Mouse (Mus musculus): ENCODE data around the gene Parp8.

Gene Parp8

DNA sequence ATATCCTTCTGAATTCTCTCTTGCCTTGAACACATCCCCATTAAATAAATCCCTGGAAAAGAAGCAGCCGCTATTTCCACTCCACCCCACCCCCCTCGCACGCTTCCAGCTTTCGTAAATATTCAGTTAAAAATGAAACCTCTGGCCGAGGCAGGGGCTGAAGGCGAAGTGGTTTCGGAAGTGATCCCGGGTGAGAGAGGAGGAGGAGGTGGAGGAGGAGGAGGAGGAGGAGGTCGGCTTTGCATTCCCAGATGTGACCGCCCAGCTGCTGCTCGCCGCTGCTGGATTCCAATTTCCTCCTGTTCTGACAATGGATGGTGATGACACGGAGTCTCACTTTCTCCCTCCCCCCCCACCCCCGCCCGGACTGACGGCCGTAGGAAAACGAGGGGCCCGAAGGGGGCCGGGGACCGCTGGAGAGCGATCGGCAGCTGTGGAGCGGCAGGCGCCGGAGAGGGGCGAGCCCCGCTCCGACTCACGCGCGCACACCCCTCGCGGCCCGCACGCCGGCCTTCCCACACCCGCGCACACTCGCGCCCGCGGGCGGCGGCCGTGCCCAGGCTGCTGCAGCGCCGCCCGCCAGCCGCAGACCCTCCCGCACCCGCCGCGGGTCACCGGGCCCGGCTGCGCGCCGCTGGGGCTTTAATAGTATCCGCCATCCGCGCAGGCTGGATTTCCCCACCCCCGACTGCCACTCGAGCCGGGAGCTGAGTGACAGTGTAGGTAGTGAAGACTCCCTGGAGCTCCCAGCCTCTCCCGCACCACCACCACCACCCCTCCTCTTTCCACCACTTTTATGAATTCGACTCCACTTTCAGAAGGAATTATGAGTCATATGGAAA, at the start of gene Parp8:
TSS of gene Parp8 (minus strand) at position 312 of the 842 bp plus-strand sequence.
- in situ Hi-C loops (cut with MboI, MseI) = no loop called here

DNA sequence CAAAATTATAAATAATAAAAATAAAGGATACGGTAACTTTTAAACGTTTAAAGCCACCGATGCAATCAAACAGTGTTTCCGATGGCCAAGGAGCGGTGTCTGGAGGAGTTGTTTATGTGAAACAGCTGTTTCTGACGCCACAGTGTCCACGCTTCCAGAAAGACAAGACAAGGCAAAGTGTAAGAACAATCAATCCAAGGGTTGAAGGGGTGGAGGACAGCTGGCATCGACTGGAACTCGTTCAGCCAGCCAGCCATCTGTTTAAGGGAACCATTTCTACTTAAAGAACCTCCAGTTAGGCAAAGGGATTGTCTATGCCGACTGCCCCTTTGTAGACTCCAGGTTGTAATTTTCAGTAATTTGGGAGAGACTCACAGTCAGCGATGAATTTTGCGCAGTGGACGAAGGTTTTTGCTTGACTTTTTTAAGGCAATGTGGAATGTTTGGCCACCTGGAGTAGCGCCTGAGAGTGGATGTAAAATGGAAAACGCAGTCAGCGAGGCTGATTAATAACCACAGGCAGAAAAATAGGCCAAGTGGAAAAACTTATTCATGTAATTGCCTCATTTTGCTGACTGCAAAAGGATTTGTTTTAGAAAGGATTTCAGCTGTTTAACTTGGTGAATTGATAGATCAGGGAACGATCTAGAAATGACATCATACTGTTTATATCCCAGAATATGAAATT, 37.4 kb upstream of the Parp8 start:
- in situ Hi-C loops (cut with MboI, MseI) = no loop called here

DNA sequence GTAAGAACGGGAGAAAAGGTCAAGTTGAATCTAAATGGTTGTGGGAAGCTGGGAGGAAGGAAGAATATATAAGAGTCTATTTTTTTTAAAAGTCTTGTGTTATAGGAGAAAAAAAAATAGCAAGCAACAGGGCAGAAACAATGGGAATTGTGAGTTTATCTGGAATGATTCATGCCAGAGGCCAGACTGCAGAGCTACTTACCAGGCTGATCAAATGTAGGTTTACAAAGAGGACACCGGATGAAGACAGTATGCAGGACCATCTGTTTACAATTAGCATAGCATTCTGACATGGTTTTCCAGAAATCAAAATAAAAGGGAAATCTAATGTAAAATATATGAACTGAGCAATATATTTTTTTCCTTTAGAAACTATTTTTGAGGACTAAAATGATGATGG, 31.1 kb upstream of the Parp8 start:
- in situ Hi-C loops (cut with MboI, MseI) = no loop called here

DNA sequence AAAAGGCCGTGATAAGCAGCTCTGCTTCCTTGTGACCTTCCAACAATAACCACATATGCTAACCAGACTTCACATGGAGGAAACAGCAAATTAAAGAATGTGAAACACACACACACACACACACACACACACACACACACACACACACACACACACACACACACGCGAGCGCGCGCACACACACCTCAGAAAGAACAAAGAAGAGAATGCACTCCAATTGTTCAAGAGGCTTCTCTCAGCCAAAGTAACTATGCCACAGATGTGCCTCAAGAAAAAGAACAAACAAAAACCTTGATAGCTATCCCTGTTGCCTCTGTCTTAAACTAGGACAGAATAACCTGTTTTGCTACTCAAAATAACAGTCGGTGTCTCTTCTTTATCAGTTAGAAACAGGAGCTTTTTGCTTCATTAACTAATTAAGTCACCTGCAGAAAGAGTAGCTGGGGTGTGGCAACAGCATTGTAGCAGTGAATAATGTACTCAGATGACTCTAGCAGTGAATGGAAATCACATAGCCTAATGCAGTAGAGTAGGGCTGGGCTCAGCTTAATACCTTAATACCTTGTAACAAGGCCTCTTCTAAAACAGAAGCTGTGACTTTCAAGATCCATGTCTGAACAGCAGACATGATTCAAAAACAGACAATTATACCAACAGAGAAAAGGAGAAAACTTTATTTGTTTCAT, 29.6 kb upstream of the Parp8 start:
- in situ Hi-C loops (cut with MboI, MseI) = no loop called here

DNA sequence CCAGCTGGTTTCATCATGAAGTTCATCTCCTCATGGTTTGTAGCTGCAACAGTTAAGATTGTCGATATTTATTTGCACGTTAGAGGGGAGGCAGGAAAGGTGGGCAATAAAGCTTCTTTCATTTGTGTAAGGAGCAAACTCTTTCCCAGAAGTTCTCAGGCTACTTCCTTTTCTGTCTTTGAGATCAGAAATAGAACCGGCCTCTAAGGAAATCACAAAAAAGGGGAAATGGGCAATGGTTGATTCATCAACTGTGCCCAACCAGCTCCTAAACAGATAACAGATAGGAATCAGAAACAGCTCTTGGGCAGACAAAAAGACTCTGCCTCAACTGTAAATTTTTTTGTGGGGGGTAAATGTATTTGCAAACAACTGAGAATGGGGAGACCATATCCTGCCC, 27.4 kb upstream of the Parp8 start:
- in situ Hi-C loops (cut with MboI, MseI) = no loop called here

DNA sequence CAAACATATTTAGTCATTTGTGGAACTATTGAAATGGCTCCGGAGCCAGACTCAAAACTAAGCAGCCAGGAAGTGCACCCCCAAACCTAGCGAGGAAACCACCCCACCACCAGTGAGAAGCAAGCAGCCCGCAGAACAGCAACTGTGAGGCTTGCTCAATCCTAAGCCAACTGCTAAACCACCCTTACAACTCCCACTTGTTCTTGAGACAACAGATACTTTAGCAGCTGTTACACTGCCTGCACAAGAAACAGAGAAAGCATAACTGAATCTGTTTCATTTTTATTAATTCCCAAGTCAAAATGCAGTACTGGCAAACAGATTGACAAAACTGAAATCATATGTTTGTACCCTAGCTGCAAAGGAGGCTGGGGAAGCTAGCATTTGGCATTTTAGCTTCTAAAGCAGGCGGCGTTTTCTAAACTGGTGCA, 23.2 kb upstream of the Parp8 start:
- in situ Hi-C loops (cut with MboI, MseI) = no loop called here

DNA sequence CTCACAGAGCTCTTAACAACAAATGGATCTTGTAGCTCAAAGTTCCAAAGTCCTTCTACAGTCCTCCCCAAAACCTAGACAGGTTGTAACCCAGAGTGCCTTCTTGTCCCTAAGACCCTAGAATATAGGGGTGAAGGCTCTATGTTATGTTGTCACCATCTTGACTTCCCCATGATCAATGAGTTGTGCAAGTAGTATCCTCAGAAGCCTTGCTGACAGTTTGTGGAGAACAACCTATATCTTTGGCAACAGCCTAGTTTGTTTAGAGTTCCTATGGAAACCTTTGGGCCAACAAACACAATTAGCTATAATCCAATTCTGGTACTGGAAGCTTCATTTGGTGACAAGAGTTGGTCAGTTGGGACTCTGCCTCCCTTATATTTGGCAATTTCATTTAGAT, 18.2 kb upstream of the Parp8 start:
- in situ Hi-C loops (cut with MboI, MseI) = no loop called here

DNA sequence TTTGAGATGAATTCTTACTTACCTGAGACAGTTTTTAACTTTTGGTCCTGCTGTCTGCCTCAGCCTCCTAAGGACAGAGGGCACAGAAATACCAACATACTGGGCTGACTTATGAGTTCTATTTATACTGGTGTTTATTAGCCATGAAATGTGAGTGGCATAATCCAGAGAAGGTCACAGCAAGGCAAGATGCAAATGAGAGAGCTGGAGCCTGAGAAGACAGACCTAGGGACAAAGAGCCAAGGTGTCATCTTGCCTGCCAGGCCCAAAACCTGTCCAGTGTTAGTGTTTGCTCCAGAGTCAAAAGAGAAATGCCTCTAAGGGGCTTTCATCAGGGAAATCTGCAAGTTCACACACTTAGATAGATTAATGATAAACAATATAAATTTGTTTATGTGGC, 15.7 kb upstream of the Parp8 start:
- in situ Hi-C loops (cut with MboI, MseI) = no loop called here

DNA sequence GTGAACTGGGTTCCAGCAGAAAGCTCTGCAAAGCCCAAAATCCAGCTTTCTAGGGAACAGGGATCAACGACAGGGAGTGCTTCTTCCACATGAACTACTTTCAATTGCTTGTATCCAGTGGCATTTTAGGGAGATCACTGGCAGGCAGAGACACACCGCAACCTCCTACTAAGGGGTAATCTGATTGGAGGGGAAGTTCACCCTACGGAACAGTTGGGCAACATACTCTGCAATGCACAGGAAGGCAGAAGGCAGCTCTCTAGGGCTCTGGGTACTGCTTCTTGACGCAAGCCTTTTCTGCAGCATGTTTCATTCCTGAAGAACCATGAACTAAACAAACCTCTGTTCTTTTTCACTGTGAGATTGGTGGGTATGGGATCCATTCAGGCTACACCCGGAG, 10.9 kb upstream of the Parp8 start:
- in situ Hi-C loops (cut with MboI, MseI) = no loop called here

DNA sequence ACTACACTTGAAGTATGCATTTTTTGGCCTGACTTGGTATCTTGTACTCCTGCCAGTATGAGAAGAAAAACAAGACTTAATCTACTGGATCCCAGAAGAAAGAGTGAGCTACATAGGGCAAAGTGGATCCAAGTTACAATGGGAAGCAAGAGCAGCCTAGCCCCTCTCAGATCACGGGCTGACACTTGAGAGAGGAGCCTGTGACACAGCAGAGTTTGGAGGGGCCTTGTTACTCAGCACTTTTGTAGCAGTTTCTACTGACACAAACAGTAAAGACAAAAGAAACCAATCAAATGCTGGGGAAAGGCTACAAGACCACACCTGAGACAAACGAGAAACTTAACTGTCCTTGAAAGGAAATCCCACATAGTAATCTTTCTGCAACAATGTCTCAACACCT, 9.8 kb upstream of the Parp8 start:
- in situ Hi-C loops (cut with MboI, MseI) = no loop called here

DNA sequence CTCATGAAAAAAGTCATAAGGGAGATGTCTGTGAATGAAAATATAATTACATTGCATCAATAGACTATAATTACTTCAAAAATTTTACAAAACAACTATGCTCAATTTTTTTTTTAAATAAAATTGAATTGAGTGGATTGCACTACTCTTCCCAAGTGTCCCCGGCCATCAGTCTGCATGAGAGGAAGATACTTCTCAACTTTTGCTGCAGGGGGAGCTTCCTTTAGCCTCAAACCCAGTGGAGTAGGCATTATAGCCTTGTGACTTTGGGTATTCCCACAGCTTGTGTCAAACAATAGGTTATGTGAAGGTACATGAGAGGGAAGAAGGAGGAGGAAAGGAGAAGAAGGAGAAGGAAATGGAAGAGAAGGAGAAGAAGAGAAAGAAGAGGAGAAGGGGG, 9.3 kb upstream of the Parp8 start:
- in situ Hi-C loops (cut with MboI, MseI) = no loop called here

DNA sequence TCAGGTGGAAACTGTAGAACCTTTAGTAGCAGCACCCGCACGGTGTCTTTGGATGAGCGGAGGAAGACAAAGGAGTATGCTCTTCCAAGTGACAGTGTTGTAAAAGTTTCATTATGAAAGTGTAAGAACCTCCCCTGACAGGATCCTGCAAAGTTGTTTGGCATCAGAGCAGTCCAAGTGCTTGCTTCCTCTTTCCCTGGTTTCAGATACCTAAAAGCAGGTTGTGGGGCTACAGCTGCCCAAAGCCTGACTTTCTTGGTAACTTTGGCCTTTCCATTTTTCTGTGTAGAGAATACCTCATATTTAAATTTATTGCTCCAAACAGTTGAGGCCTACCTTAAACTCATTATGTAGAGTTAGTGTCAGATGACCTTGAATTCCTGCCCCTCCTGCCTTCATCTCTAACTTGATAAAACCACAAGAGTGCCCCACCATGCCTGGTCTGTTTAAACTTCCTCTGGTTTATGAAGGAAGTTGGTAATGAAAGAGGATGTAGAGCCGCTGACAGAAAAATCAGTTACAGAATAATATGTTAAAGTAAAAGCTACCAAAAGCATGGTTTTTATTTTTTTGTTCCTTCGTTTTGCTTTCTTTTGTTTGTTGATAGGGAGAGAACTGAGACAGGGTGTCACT, 8.5 kb upstream of the Parp8 start:
- in situ Hi-C loops (cut with MboI, MseI) = no loop called here

DNA sequence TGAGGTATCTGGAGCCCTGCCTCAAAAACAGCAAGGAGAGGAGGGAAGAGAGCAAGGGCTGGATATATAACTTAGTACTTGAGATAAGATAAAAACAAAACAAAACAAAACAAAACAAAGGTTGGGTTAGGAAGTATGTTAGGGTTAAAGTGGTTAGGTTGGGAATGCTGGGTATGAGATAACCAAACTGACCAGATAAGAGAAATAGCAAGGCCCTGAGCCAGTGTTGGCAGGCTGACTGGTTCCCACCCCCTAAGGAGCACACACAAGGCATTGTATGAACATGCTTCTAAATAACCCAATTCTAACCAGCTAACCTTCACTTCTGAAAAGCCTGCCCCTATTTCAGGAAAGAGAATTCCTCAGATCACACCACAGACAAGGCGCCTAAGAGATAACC, 7.1 kb upstream of the Parp8 start:
- in situ Hi-C loops (cut with MboI, MseI) = no loop called here

DNA sequence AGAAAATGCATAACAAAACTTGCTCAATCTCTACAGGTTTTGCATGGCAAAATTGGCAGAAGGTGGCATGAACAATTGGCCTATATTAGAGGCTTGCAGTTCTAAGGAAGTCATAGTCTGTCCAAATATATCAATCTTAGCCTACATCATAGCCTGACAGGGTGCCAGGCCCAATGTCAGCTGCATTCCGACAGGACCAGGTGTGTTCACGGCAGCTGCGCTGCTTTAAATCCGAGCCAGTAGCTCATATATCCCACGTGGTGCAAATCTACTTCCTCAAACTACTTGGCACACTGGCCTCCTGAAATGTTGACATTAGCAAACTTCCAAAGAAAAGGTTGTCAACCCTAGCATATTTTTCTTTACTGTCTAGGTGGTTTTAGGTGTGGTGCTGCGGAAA, 6.2 kb upstream of the Parp8 start:
- in situ Hi-C loops (cut with MboI, MseI) = no loop called here

DNA sequence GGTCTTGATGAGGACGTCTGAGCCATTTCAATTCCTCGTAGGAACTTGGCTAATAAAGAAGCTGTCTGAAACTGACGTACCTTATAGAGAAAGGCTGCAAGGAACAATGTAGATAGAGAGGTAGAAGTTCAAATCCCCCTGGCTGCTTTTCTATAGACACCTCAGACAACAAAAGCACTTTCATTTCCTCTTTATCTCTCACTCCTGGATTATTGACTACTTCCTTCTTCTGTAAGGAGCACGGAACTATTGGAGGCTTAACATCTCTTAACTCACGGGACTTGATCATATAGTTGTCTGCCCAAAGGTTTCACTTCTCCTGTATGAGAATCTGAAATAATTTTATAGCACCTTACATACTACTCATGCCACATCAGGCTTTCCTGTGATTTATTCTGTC, 2.9 kb upstream of the Parp8 start:
- in situ Hi-C loops (cut with MboI, MseI) = no loop called here

DNA sequence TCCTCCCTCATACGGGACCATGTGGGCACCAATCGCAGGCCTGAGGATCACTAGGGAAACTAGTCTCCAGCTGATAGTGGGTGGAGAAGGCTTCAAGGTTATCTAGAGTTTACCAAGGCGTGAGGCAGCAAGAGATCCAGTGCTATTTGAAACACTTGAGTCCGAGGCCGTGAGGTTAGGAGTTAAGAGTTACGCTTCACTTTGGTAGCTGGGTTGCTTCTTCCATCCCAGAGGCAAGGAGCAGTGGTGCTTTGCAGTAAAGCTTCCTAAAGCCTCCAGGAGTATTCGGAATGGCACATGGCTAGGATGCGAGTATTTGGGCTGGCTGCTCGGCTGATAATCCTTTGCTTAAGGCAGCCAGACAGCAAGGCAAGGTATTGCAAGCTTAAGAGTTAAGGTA, 2.0 kb upstream of the Parp8 start:
- in situ Hi-C loops (cut with MboI, MseI) = no loop called here

DNA sequence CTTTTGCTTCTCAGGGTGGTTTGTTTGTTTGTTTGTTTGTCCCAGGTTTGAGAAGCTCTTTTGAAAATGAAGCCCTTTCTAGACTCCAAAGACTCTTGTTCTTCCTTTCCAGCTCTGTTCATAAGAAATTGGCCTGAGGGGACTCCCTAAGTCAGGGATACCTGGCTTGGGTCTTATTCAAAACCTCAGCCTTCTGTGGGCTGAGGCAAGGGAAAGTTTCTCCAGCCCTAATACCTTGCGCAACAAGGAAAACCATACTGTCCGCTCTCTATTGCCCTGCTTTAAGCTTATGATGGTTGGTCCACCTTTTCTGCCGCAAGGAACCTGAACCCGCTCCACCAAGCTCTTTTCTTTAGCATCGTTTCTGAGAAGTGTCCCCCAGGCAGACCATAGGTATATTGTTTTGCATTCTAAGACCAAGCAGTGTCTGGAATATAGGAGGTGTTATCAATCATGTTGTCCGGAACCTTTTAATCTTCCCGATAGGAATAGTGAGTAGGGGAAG, 991 bp upstream of the Parp8 start:
- in situ Hi-C loops (cut with MboI, MseI) = no loop called here

DNA sequence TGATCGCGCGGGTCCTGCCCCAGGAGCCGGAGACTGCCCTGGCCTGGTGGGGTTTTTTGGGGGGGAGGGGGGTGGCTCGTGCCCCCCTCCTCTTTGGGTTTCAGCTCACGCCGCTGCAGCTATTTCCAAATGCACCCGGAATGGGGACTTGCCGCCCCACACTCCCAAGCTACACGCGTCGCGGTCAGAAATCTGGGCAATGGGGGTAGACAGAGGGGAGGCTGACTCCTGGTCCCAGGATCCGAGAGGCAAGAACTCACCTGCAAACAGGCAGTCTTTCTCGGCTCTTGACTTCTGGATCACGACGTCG, 466 bp downstream of the Parp8 start:
- in situ Hi-C loops (cut with MboI, MseI) = no loop called here

DNA sequence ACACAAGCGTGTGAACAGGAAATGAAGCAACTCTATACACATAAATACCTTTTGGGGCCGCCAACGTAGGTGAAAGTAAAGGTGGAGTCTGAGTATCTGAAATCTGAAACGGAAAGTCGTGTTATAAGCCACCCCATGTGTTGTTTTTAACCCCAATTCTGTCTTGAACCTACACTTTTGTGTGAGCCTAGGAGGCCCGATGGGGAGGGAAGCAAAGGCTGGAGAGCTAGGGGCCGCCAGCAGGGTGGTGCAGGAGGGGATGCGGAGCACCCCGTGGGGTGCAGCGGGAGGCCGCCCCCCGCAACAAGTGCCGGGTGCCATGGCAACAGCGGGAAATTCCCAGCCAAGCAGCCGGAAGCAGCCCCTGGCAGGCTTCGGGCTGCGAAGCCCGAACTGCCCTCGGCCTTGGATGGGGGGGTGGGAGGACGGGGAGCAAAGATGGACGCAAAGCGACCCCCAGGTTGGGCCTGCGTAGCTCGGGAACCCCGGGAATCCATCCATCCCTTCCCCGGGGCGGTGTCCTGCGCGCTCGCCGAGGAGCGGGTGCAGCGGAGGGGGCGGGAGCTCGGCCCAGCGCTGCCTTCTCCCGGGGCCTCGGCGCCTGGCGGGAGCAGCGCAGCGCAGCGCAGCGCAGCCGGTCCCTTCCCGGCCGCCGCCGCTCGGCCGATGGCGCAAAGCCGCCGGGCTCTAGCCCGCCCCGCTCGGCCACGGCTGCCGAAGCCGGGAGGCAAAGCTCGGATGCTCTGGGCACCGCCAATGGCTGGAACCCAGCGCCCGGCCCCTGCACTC, 1.0 kb downstream of the Parp8 start:
- in situ Hi-C loops (cut with MboI, MseI) = no loop called here

DNA sequence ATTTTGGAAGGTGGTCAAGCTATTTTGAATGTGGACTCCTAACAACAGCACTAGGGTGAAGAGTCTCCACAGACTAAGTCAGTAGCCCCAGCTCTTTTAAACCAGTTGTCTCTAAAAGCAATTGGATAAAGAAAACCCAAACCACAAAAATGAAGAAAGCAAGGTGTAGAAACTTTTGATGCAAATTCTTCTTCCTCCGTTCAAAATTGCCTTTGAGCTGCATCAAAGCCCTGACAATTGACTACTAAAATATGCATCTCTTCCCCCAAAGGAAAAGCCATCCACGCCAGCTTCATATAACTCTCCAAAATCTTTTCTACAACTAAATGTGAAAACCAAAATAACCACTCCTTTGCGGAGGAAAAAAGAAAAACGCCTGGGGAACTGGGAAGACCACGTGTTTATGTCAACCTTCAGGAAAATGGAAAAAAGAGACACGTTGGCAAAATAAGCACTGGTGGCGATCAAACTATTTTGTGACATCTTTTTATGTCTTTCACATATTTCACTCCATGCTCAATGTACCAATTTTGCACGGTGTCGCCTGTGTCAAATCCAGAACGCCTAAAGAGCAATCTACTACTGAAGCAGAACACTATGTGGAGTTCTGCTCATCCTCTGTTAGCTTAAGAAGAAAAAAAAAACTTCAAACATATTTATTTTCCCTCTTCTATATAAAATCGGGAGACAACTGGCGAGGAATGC, 1.8 kb downstream of the Parp8 start:
- in situ Hi-C loops (cut with MboI, MseI) = no loop called here

DNA sequence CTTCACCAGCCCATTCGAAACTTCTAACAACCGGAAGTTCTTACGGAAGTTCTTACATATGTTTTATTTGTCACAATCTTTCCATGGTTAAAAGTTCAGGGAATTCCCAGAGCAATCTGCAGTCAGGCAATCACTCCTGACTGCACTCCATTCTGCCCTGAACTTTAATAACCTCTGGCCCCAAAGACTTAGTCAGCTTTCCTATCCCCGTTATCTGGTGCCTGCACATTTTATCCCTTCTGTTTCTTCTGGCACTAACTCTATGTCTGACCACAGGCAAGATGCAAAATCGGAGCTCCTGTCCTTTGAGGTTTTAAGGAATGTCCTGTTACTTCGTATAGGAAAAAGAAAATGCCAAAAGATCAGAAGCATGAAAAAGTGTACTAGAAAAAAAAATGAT, 4.7 kb downstream of the Parp8 start:
- in situ Hi-C loops (cut with MboI, MseI) = no loop called here
